Mouse (Mus musculus): ENCODE measurements around the gene Ldah.
A peak's percentile ranks its signal among the peaks of the same experiment; 100 is the strongest.

Ldah gene

GRCm38 (mm10) chr12:8313270-8313771, 105.4 kb downstream of the Ldah start, which contains the start of gene Hs1bp3:
TSS of gene Hs1bp3 (plus strand) at chr12:8313432.
- DNase-seq (ENCODE audit: low spot score): peak; percentile 97

DNA sequence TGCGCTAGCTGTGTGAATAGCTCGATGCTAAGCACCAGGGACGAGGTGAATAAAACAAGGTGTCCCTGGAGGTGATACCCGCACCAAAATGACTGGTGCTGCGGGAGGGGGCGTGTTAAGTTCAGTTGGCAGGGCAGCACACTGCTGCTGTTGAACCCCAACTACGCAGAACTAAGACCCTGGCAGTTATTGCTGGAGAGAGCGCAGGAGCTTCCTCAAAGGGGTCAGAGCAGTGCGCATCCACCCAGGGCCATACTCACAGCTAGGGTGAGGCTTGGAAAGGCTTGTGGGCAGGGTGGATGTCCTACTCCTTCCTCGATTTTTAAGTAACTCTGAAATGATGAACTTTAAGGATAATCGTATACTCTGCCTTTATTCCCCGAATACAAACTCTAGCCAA, 105.9 kb downstream of the Ldah start:
- no peak for DNase-seq (ENCODE audit: low spot score)

GRCm38 (mm10) chr12:8316541-8316940, 108.6 kb downstream of the Ldah start:
- no peak for DNase-seq (ENCODE audit: low spot score)

GRCm38 (mm10) chr12:8320084-8320713, 112.3 kb downstream of the Ldah start:
- peak; percentile 91 for DNase-seq (ENCODE audit: low spot score)

- no peak for DNase-seq (ENCODE audit: low spot score)
Observed at GRCm38 (mm10) chr12:8321506-8321905, 113.6 kb downstream of the Ldah start.

DNA sequence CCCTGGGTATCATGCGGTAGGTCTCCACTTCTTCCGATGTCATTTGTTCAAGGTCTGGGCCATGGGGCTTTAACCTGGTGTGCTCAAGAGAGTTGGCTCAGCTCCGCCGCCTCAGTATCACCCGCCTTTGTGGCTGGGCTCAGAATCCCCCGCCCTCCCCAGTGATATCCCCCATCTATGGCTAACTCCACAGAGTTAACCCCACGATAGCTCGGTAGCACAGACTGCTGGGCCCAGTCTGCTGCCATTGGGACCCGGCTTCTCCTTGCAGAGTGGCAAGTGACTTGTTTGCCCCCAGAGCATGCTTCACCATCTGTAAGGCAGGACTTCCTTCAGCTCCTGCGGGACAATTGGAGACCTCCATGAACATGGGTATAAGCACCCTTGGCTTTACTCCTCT, 116.2 kb downstream of the Ldah start:
- no peak for DNase-seq (ENCODE audit: low spot score)

- DNase-seq (ENCODE audit: low spot score): no peak
Observed at GRCm38 (mm10) chr12:8325245-8325942, 117.5 kb downstream of the Ldah start.

DNA sequence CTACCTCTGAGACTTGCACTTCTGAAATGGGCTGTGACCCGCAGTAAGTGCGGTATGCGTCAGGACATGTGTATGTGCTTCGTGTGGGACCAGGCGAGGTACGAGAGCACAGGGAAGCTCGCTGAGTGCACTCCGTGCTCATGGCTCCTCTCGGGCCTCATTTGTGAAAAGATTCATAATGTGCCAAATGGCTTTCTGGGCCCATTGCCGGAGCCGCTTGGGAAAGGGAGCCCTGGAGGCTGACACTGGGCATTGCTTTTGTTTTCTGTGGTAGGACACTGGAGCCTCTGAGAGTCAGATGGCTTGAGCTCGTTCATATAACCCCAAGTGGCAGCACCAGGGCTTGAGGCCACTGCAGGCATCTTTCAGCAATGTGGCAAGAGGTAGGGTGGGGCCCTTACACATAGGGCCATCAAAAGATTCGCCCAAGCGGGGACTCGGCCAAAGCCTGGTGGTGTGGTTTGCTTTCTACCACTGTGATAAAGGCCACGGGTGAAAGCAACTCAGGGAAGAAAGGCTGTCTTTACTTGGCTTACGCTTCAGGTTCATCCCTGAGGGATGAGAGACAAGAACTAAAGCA, 118.1 kb downstream of the Ldah start:
- no peak for DNase-seq (ENCODE audit: low spot score)

- peak; percentile 97 for DNase-seq (ENCODE audit: low spot score)
Observed at GRCm38 (mm10) chr12:8326825-8327674, 119.1 kb downstream of the Ldah start.

DNA sequence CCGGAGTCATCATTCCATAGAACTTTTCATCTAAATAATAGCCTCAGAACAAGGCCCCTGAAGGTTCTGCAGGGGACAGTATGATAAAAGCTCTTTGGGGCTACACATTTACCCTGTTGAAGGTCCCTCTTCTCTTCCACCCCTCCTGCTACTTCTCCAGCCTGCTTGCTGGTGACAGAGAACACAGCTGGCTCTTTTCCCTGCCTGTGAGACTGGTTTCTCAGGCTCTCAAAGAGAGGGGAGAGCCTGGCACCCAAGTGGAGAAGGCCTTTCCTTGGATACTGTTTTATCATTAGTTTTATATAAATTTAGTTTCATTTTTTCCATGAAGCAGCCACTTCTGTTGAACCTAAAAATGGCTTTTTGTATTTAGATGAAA, 119.8 kb downstream of the Ldah start:
- DNase-seq (ENCODE audit: low spot score): no peak

DNA sequence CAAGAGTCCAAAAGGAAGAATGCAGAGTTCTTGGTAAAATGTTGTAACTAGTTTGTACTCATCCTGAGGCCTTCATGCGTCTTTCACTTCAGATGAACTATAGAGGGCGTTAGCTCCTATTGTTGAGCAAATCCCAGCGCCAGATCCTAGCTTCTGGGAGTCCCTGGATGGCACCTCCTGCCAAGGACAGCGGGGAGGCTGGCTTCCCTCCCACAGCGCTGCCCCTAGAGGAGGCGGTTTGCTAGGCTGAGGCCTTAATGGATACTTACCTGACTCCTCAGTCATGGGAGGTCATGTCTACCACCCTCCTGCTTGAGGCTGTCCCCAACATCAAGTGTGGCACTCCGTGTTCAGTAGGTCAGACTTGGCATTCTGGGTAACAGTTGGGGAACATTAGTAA, 121.3 kb downstream of the Ldah start:
- DNase-seq (ENCODE audit: low spot score): no peak

- DNase-seq (ENCODE audit: low spot score): no peak
Observed at GRCm38 (mm10) chr12:8331489-8332173, 123.7 kb downstream of the Ldah start.

GRCm38 (mm10) chr12:8332174-8332542, 124.3 kb downstream of the Ldah start:
- no peak for DNase-seq (ENCODE audit: low spot score)

DNA sequence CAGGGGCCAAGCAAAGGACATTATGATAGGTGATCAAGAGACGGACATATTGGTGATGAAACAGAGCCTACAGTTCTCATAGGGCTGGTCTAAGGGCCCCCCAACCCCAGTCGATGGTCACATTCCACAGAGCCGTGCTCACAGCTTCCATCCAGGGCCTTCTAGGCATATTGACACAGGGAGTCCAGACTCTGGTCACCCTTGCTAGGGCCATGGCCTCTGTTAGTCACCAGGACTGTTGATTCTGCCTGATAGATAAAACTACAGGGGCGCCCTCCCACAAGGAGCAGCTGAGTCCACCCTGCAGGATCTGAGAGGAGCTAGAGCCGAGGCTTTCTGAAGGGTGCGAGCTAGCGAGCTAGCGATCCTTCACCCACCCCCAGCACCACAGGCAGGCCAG, 125.7 kb downstream of the Ldah start:
- no peak for DNase-seq (ENCODE audit: low spot score)

- peak; percentile 61 for DNase-seq (ENCODE audit: low spot score)
Observed at GRCm38 (mm10) chr12:8334261-8334660, 126.4 kb downstream of the Ldah start.
